ENCODE assay signal across 8 mouse cellular contexts in the genomic region with DNA sequence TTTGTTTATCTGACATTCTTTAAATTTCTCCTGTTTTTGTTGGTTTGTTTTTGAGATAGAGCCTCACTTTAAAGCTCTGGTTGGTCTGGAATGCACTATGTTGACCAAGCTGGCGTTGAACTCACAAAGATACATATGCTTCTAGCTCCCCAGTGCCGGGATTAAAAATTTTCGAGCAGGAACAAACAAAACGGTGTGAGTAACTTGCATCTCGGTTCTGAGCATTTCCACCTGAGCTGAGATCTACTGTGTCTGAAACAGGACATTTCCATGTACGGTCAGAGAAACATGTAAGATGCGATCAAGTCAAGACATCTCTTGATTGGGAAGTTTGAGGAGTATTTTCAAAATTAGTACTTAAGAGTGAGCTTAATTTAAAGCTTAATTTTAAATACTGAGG. TPM values are rescaled to one million over a fixed set of nuclear protein-coding genes. Genes with fewer than 3 reads are reported as not detected.
DNase-seq lines count a peak whose midpoint lies in the region; ATAC-seq and TF ChIP-seq lines count a peak whose summit lies in the region.

No protein-coding gene starts in this region.

- peaks cover 10% of the 10 kb centered on the region for H3K4me1 ChIP-seq in liver, embryonic 11.5 days (replicated peaks; ENCODE audit: control insufficient read depth, insufficient read depth, low read length)
- H3K4me1 ChIP-seq in embryonic facial prominence, embryonic 14.5 days (ENCODE audit: control insufficient read depth, insufficient read depth, low read length) = peaks cover 14% of the 10 kb centered on the region
- peaks cover 35% of the 10 kb centered on the region for H3K4me1 ChIP-seq in limb, embryonic 12.5 days (replicated peaks)
- 0 out of 2 replicates have a peak, but pooled peaks cover 2% of the 10 kb centered on the region for H3K4me1 ChIP-seq in small intestine, adult 2 months (ENCODE audit: control insufficient read depth, insufficient read depth, insufficient read length, low read length)

- no peak for ATAC-seq in liver, embryonic 11.5 days (replicated peaks; ENCODE audit: low FRiP score)
- no peak for ATAC-seq in embryonic facial prominence, embryonic 14.5 days (ENCODE audit: low read depth)
- ATAC-seq in limb, embryonic 12.5 days (ENCODE audit: insufficient number of reproducible peaks, insufficient read depth, low FRiP score, low TSS enrichment, low read depth) = no peak

- 52% methylated on average over 7 of the region's 7 CpGs for WGBS in liver, embryonic 11.5 days
- WGBS in embryonic facial prominence, embryonic 14.5 days = 40% methylated on average over 7 of the region's 7 CpGs
- WGBS in limb, embryonic 12.5 days = 50% methylated on average over 7 of the region's 7 CpGs
- 46% methylated on average over 7 of the region's 7 CpGs for WGBS in small intestine, adult 2 months

- peaks cover 6% of the 10 kb centered on the region; the same call in 1 of the 2 replicates for H3K36me3 ChIP-seq in liver, embryonic 11.5 days (ENCODE audit: control insufficient read depth, insufficient read depth, low read length)
- peaks cover 7% of the 10 kb centered on the region; the same call in 1 of the 2 replicates for H3K36me3 ChIP-seq in embryonic facial prominence, embryonic 14.5 days (ENCODE audit: control insufficient read depth, insufficient read depth, low read length)
- peaks cover 17% of the 10 kb centered on the region for H3K36me3 ChIP-seq in limb, embryonic 12.5 days
- peaks cover 2% of the 10 kb centered on the region; the same call in 1 of the 2 replicates for H3K36me3 ChIP-seq in small intestine, adult 2 months (ENCODE audit: control insufficient read depth, insufficient read depth, low read length)

- no peaks in the 10 kb centered on the region for H3K27me3 ChIP-seq in liver, embryonic 11.5 days (replicated peaks; ENCODE audit: control insufficient read depth, insufficient read depth, low read length)
- no peaks in the 10 kb centered on the region for H3K27me3 ChIP-seq in embryonic facial prominence, embryonic 14.5 days (replicated peaks; ENCODE audit: control insufficient read depth, insufficient read depth, low read length)
- no peaks in the 10 kb centered on the region for H3K27me3 ChIP-seq in limb, embryonic 12.5 days
- no peaks in the 10 kb centered on the region for H3K27me3 ChIP-seq in small intestine, adult 2 months (ENCODE audit: control insufficient read depth, insufficient read depth, low read length)

- H3K9me3 ChIP-seq in liver, embryonic 11.5 days (ENCODE audit: control insufficient read depth, low read length) = no peaks in the 10 kb centered on the region
- no peaks in the 10 kb centered on the region for H3K9me3 ChIP-seq in embryonic facial prominence, embryonic 14.5 days (ENCODE audit: control insufficient read depth, low read length)
- no peaks in the 10 kb centered on the region for H3K9me3 ChIP-seq in limb, embryonic 12.5 days

- TF ChIP-seq CTCF in small intestine, adult 2 months (IDR thresholded peaks at IDR 0.05; ENCODE audit: extremely low read depth, insufficient read length, insufficient replicate concordance, low read depth, low read length) = no peak

- H3K4me2 ChIP-seq in liver, embryonic 11.5 days = peak overlapping the region; percentile 65
- H3K4me2 ChIP-seq in embryonic facial prominence, embryonic 14.5 days (ENCODE audit: low read depth, low read length) = peak overlapping the region; percentile 62
- H3K4me2 ChIP-seq in limb, embryonic 12.5 days = peak overlapping the region; percentile 62

- DNase-seq in liver, embryonic 11.5 days (ENCODE audit: low spot score) = no peak
- no peak for DNase-seq in liver
- no peak for DNase-seq in embryonic facial prominence, embryonic 14.5 days (ENCODE audit: low spot score)
- DNase-seq in right cerebral cortex, adult 2 months (ENCODE audit: low spot score in 2 of 2) = no peak
- DNase-seq in B cell, adult 2 months = no peak
- no peak for DNase-seq in T-cell, adult 2 months (ENCODE audit: low spot score)

- peak overlapping the region; percentile 76 for H3K4me3 ChIP-seq in liver, embryonic 11.5 days (ENCODE audit: low read depth, low read length)
- H3K4me3 ChIP-seq in embryonic facial prominence, embryonic 14.5 days (ENCODE audit: low read depth, low read length) = peak overlapping the region; percentile 63
- peak overlapping the region; percentile 55 for H3K4me3 ChIP-seq in limb, embryonic 12.5 days (replicated peaks)
- H3K4me3 ChIP-seq in small intestine, adult 2 months (ENCODE audit: low read depth, low read length) = no peak overlapping the region

- H3K27ac ChIP-seq in liver, embryonic 11.5 days (ENCODE audit: low read depth, low read length) = peak overlapping the region; percentile 50
- H3K27ac ChIP-seq in embryonic facial prominence, embryonic 14.5 days (replicated peaks; ENCODE audit: low read depth, low read length) = peak overlapping the region; percentile 85
- peak overlapping the region; percentile 91 for H3K27ac ChIP-seq in limb, embryonic 12.5 days
- H3K27ac ChIP-seq in small intestine, adult 2 months (ENCODE audit: insufficient read depth, low read depth, low read length) = peak overlapping the region; percentile 31; the same call in 1 of the 2 replicates

- H3K9ac ChIP-seq in liver, embryonic 11.5 days (ENCODE audit: low read depth, low read length) = peak overlapping the region; percentile 47
- H3K9ac ChIP-seq in embryonic facial prominence, embryonic 14.5 days (ENCODE audit: low read depth, low read length) = peak overlapping the region; percentile 66
- peak overlapping the region; percentile 71 for H3K9ac ChIP-seq in limb, embryonic 12.5 days (replicated peaks)

- no peak for TF ChIP-seq POLR2A in small intestine, adult 2 months (IDR thresholded peaks at IDR 0.05; ENCODE audit: low read depth, low read length)

RNA-seq across cellular contexts. Expression of gene Ift122, which starts 0.7 kb away (rescaled TPM):
- polyA plus RNA-seq in liver, embryonic 11.5 days (2014; fragmentation: Nextera tagmentation; extraction: Ambion mirVana) = 9.1 and 10.5 TPM in 2 replicates
- 20.4 and 21.8 TPM in 2 replicates for polyA plus RNA-seq in embryonic facial prominence, embryonic 14.5 days (2014; fragmentation: Nextera tagmentation; extraction: Ambion mirVana)
- 32.1 and 34.9 TPM in 2 replicates for polyA plus RNA-seq in limb, embryonic 12.5 days (2016; fragmentation: Nextera tagmentation; extraction: Ambion mirVana)
- 3.0 and 3.1 TPM in 2 replicates for polyA plus RNA-seq in small intestine, adult 2 months (2012; rRNA removed)

RNA-seq across cellular contexts. Expression of gene Mbd4, which starts 0.8 kb away (rescaled TPM):
- 20.7 and 23.0 TPM in 2 replicates for polyA plus RNA-seq in liver, embryonic 11.5 days (2014; fragmentation: Nextera tagmentation; extraction: Ambion mirVana)
- polyA plus RNA-seq in embryonic facial prominence, embryonic 14.5 days (2014; fragmentation: Nextera tagmentation; extraction: Ambion mirVana) = 13.3 and 13.4 TPM in 2 replicates
- polyA plus RNA-seq in limb, embryonic 12.5 days (2016; fragmentation: Nextera tagmentation; extraction: Ambion mirVana) = 32.3 and 33.7 TPM in 2 replicates
- 0.19 and 0.57 TPM in 2 replicates for polyA plus RNA-seq in small intestine, adult 2 months (2012; rRNA removed)

RNA-seq across cellular contexts. Expression of gene Efcab12, which starts 15.8 kb away (rescaled TPM):
- polyA plus RNA-seq in liver, embryonic 11.5 days (2014; fragmentation: Nextera tagmentation; extraction: Ambion mirVana) = 0.27 TPM in 2 replicates
- polyA plus RNA-seq in embryonic facial prominence, embryonic 14.5 days (2014; fragmentation: Nextera tagmentation; extraction: Ambion mirVana) = 0.79 and 0.89 TPM in 2 replicates
- 0.45 and 0.51 TPM in 2 replicates for polyA plus RNA-seq in limb, embryonic 12.5 days (2016; fragmentation: Nextera tagmentation; extraction: Ambion mirVana)
- 0.04 TPM in 2 replicates for polyA plus RNA-seq in small intestine, adult 2 months (2012; rRNA removed)

RNA-seq across cellular contexts. Expression of gene Rpl32, which starts 45.4 kb away (rescaled TPM):
- polyA plus RNA-seq in liver, embryonic 11.5 days (2014; fragmentation: Nextera tagmentation; extraction: Ambion mirVana) = 2,286 and 2,478 TPM in 2 replicates
- 2,245 and 2,432 TPM in 2 replicates for polyA plus RNA-seq in embryonic facial prominence, embryonic 14.5 days (2014; fragmentation: Nextera tagmentation; extraction: Ambion mirVana)
- polyA plus RNA-seq in limb, embryonic 12.5 days (2016; fragmentation: Nextera tagmentation; extraction: Ambion mirVana) = 2,195 and 2,268 TPM in 2 replicates
- polyA plus RNA-seq in small intestine, adult 2 months (2012; rRNA removed) = 364 and 436 TPM in 2 replicates

Comparison
In these comparisons a context has a peak if more than half of its experiments do, and no peak if none do; other contexts are left out.
1. H3K27ac ChIP-seq: peak in every context shown above with its lines; median percentile 91 in limb, embryonic 12.5 days; 85 in embryonic facial prominence, embryonic 14.5 days; 50 in liver, embryonic 11.5 days; 31 in small intestine, adult 2 months.